Mouse (Mus musculus) liver, embryonic 16.5 days (tissue): ENCODE data around the gene Clptm1. TPM values are rescaled to one million over a fixed set of nuclear protein-coding genes. Genes with fewer than 3 reads are reported as not detected.

ENCODE experiments used
- ATAC-seq: fragments of 200-750 bp; cut with Nextera tagmentation; 2 replicates; pipeline ENCODE4 v1.8.0; 2017; ENCODE audit warnings: low read depth, mild to moderate bottlenecking, moderate number of reproducible peaks, moderate library complexity
- H3K27ac ChIP-seq: fragments of 300-500 bp; sonication (generic); 2 replicates; pipeline ENCODE4 v1.5.1; 2014; ENCODE audit warnings: mild to moderate bottlenecking, low read length
- H3K27me3 ChIP-seq: fragments of 300-500 bp; sonication (generic); 2 replicates; pipeline ENCODE4 v1.6.1; 2014; ENCODE audit warnings: low read depth, low read length, mixed read lengths; ENCODE audit not compliant: control insufficient read depth, insufficient read depth
- H3K36me3 ChIP-seq: fragments of 300-500 bp; sonication (generic); 2 replicates; pipeline ENCODE4 v1.6.1; 2014; ENCODE audit warnings: mild to moderate bottlenecking; ENCODE audit not compliant: control insufficient read depth, insufficient read depth
- H3K4me1 ChIP-seq: fragments of 300-500 bp; sonication (generic); 2 replicates; pipeline ENCODE4 v1.6.1; 2014; ENCODE audit warnings: low read depth, low read length, mixed read lengths; ENCODE audit not compliant: control insufficient read depth
- H3K4me2 ChIP-seq: fragments of 300-500 bp; sonication (generic); 2 replicates; pipeline ENCODE4 v1.6.1; 2014; ENCODE audit warnings: low read depth, low read length, mixed read lengths
- H3K4me3 ChIP-seq: fragments of 300-500 bp; sonication (generic); 2 replicates; pipeline ENCODE4 v1.5.1; 2014; ENCODE audit warnings: low read depth, mild to moderate bottlenecking, low read length
- H3K9ac ChIP-seq: fragments of 300-500 bp; sonication (generic); 2 replicates; pipeline ENCODE4 v1.6.1; 2014; ENCODE audit warnings: low read depth, low read length
- H3K9me3 ChIP-seq: fragments of 300-500 bp; sonication (generic); replicated peaks from 2 replicates; pipeline ENCODE4 v1.6.1; 2016; ENCODE audit warnings: low read length; ENCODE audit not compliant: control insufficient read depth
- WGBS: fragments of 180-500 bp; shearing (Covaris S2); extraction: QIAGEN DNeasy Blood & Tissue Kit; methylation state at CpG from one replicate; pipeline ENCODE4 v1.1.7; 2014; ENCODE audit not compliant: insufficient replicate concordance; 5-methylcytosine and 5-hydroxymethylcytosine counted together
- polyA plus RNA-seq: library from polyadenylated mRNA; unstranded; fragments of >200 nt; fragmentation: Nextera tagmentation; extraction: Ambion mirVana; gene quantifications from 2 replicates; pipeline ENCODE4 v1.2.1, GENCODE M21; 2015

The Clptm1 gene
- polyA plus RNA-seq, 1 experiment from 2014 or later = 42.7 TPM

DNA sequence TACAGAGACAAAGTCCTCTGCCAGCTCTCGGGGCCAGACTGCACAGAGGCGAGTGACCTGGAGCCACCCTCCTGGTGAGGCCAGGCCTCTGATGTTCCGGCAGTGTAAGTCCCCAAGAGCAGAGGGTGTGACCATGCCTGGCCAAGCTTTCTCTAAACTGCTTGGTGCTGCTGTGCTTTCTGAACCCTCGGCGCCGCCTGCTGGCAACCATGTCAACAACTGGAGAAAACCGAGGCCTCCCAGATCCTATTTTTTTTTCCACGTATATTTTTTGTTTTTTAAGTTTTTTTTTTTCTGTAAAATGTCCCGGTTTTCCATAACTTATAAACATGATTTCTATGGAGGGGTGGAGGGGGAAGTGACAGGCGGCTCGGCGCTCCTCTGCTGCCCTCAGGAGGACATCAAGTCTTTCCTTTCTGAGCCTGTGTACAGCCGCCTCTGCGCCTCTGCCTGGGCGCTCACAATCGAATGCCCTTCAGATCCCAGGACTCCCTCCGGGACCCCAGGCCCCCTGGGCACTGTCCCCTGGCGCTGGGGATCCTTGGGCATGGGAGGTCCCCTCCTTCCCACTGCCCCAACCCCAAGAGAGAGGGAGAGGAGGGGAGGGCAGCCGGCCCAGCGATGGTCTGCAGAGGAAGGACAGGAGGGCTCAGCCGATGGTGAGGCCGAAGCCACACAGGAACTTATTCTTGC is 36.4 kb upstream of the Clptm1 start:
- Histone ChIP-seq H3K4me3 (no peak overlapping the region), H3K4me2 (no peak overlapping the region), H3K36me3 (peaks cover 5% of the 10 kb centered on the region; the same call in 1 of the 2 replicates), H3K9ac (0 out of 2 replicates have a peak overlapping the region, but pooled peaks have one; percentile 39), H3K27ac (peak overlapping the region; percentile 79), H3K27me3 (no peaks in the 10 kb centered on the region), H3K9me3 (no peaks in the 10 kb centered on the region), H3K4me1 (peaks cover 35% of the 10 kb centered on the region)
- ATAC-seq = peak; percentile 82
- 16% methylated on average over 22 of the region's 22 CpGs for WGBS

DNA sequence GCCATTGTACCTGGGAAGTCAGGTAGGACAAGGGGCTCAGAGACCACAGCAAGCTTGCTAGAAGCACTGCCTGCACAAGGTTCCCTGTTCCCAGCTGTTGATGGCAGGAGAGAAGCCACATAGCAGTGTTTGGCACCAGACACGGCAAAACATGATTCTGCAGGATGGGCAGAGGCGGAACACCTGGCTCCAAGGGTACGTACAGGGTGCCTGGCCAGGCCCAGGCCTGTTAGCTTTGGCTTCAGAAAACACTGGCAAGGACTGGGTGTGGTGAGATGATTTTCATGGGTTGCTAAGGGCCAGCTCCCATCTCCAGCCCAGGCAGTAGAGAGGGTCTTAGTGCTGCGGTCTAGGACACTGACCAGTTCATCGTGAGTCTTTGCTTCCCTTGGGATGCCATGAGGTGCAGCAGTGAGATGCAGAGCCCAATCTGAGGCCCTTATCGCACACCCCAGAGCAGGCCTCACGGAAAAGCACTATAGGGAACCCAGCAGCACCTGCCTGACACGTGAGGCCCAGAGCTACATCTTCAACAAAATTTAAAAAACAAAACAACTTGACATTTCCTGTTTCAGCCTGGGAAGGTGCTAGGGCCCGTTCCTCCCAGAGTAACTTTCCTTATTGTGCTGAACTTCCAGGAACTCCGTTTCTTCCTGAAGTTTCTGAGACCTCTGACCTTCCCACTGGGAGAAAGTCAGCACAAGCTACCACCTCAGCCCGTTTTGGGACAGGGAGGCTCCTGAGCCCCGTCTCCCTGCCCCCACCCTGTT is 35.7 kb upstream of the Clptm1 start:
- no peak; the same call in 1 of the 2 replicates for ATAC-seq
- H3K27ac ChIP-seq = peak overlapping the region; percentile 79

DNA sequence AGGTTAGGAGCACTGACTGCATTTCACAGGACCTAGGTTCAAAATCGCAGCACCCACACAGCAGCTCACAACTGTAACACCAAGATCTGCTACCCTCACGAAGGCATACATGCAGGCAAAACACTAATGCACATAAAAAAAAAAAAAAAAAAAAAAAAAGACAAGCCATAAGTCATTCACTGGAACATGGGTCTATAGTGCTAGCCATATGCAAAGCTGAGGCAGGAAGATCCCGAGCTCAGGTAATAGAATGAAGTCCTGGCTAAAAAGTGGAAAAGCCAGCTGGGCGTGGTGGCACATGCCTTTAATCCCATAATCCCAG is 35.0 kb upstream of the Clptm1 start:
- WGBS = 39% methylated on average over 4 of the region's 4 CpGs
- peaks cover 8% of the 10 kb centered on the region; the same call in 1 of the 2 replicates for H3K36me3 ChIP-seq
- H3K27ac ChIP-seq = peak overlapping the region; percentile 79
- peaks cover 49% of the 10 kb centered on the region for H3K4me1 ChIP-seq
- H3K27me3 ChIP-seq = no peaks in the 10 kb centered on the region
- H3K4me3 ChIP-seq = no peak overlapping the region
- no peaks in the 10 kb centered on the region for H3K9me3 ChIP-seq
- no peak for ATAC-seq
- no peak overlapping the region for H3K9ac ChIP-seq
- no peak overlapping the region for H3K4me2 ChIP-seq

More for the DNA sequence above, 35.7 kb upstream of the Clptm1 start:
- 41% methylated on average over 12 of the region's 12 CpGs for WGBS
- peaks cover 43% of the 10 kb centered on the region for H3K4me1 ChIP-seq
- H3K9ac ChIP-seq = 0 out of 2 replicates have a peak overlapping the region, but pooled peaks have one; percentile 5
- H3K9me3 ChIP-seq = no peaks in the 10 kb centered on the region
- no peak overlapping the region for H3K4me2 ChIP-seq
- H3K36me3 ChIP-seq = peaks cover 8% of the 10 kb centered on the region; the same call in 1 of the 2 replicates
- no peaks in the 10 kb centered on the region for H3K27me3 ChIP-seq
- H3K4me3 ChIP-seq = no peak overlapping the region

DNA sequence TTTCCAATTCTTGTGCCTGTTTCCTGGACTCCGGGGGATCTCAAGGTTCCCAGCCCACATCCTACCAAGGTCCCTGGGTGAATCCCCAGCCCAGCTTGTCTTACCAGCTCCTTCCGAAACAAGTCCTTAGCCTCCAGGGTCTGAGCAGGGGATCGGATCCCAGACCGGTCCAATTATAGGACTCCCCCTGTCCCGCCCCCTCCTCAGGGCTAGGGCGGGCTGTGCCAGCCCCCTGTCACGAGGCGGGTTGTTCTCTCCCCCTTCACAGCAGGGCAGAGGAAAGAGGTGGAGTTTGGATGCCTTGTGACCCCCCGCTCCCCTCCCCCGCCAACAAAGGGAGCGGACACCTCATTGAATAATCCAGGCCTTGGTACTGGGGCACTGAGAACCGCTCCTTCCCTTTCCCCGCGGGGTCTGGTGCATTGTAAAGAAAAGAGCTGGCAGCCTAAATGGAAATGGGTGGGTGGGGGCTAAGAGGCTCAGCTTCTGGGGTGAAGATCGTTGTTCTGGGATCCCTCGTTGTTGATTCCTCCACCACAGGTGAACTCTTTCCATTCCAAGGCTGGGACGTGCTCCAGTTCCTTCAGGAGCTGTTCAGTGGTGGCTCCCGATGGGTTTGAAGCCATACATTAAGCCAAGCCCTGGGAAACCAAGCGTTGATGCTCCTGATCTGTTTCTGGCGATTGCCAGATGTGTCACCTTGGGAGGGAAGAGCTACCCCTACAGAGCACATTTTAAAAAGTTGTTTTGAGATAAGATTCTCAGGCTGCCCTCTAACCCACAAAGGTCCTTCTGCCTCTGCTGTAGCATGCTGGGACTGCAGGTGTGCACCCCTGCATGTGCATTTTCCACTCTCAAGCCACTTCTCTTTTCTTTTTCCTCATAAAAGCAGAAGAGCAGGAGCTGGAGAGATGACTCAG is 34.3 kb upstream of the Clptm1 start, which contains the start of gene Apoe:
TSS of gene Apoe (minus strand) at position 282 of the 920 bp plus-strand sequence.
- peaks cover 56% of the 10 kb centered on the region for H3K4me1 ChIP-seq
- no peaks in the 10 kb centered on the region for H3K9me3 ChIP-seq
- peak within 1 kb of the TSS; percentile 79 for H3K27ac ChIP-seq
- peaks cover 8% of the 10 kb centered on the region; the same call in 1 of the 2 replicates for H3K36me3 ChIP-seq
- peak; percentile 76 for ATAC-seq
- peak within 1 kb of the TSS; percentile 53 for H3K9ac ChIP-seq
- H3K4me2 ChIP-seq = peak within 1 kb of the TSS; percentile 44
- 1% methylated on average over 20 of the region's 20 CpGs for WGBS
- peak within 1 kb of the TSS; percentile 59 for H3K4me3 ChIP-seq
- H3K27me3 ChIP-seq = no peaks in the 10 kb centered on the region

DNA sequence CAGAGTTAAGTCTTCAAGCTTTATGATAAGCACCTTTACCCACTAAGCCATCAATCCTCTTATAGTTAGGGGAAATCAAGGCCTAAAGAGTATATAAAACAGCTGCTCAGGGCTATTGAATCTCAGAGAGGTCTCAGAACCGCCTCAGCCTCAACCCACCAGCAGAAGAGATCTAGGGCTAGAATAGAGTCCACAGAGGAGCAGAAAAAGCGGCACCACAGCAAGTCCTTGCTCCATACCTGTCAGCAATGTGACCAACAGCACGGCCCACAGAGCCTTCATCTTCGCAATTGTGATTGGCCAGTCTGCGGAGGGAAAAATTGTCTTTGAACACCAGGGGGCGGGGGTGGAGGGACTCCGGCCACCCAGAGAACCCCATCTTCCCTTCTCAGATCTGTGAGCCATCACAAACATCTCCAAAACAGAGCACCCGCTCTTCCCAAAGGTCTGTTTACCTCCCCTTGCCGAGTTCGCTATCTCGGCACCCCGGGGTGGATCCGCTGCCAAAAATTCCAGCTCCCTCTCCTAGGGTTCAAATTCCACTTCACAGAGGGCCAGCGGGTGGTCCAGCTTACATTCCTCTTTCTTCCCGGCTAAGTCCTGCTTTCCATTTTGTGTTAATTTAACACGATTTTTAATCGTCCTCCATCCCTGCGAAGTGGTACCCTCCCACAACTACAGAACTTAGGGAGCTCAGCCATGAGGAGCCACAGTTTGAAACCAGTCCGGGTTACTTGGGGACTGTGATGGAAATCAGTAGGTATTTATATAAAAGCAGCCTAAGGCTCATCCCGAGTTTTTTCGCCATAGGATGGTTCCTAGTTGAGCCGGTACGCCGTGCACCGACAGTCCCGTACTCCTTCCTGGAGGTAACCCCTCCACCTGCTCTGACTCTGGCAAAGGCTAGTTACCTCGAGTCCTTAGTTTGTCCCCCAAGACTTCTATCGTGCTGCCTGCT is 33.4 kb upstream of the Clptm1 start:
- WGBS = 2% methylated on average over 28 of the region's 28 CpGs
- peak overlapping the region; percentile 44 for H3K4me2 ChIP-seq
- H3K9me3 ChIP-seq = no peaks in the 10 kb centered on the region
- ATAC-seq = no peak
- peak overlapping the region; percentile 59 for H3K4me3 ChIP-seq
- no peaks in the 10 kb centered on the region for H3K27me3 ChIP-seq
- peak overlapping the region; percentile 71 for H3K27ac ChIP-seq
- H3K4me1 ChIP-seq = peaks cover 57% of the 10 kb centered on the region
- H3K9ac ChIP-seq = peak overlapping the region; percentile 53
- H3K36me3 ChIP-seq = peaks cover 8% of the 10 kb centered on the region; the same call in 1 of the 2 replicates

DNA sequence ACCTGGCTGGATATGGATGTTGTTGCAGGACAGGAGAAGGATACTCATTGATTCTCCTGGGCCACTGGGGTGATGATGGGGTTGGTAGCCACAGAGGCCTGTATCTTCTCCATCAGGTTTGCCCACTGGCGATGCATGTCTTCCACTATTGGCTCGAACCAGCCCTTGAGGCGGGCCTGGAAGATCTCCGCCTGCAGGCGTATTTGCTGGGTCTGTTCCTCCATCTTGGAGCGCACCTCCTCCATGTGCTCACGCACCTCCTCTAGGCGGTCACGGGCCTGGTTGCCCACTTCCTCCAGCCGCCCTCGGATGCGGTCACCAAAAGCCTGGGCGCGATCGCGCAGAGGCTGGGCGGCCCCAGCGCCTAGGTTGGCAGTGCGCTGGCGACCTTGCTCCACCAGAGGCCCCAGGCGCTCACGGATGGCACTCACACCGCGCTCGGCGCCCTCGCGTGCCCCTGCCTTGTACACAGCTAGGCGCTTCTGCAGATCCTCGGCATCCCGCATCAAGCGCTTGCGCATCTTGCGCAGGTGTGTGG is 31.6 kb upstream of the Clptm1 start:
- H3K27ac ChIP-seq = no peak overlapping the region
- ATAC-seq = no peak
- WGBS = 85% methylated on average over 34 of the region's 34 CpGs

DNA sequence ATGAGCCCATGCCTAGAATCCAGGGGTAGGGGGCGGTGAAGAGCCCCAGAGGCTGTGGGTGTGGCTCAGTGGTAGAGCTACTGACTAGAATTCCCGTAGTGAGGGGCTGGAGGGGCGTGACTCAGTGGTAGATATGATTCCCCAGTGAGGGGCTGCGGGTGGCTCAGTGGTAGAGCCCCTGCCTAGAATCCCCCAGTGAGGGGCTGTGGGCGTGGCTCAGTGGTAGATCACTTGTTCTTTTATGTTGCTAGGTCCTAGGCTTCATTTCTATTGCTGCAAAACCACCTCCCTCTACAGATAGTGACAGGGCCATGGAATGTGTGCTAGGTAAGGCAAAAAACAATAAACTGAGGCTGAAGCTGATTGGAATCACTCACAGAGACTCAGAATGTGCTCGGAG is 31.0 kb upstream of the Clptm1 start:
- H3K4me3 ChIP-seq = no peak overlapping the region; the same call in 1 of the 2 replicates
- ATAC-seq = no peak
- peak overlapping the region; percentile 44; the same call in 1 of the 2 replicates for H3K4me2 ChIP-seq
- peak overlapping the region; percentile 75; the same call in 1 of the 2 replicates for H3K27ac ChIP-seq
- H3K4me1 ChIP-seq = peaks cover 50% of the 10 kb centered on the region
- H3K9ac ChIP-seq = no peak overlapping the region
- H3K9me3 ChIP-seq = no peaks in the 10 kb centered on the region
- no peaks in the 10 kb centered on the region for H3K27me3 ChIP-seq
- peaks cover 8% of the 10 kb centered on the region; the same call in 1 of the 2 replicates for H3K36me3 ChIP-seq
- WGBS = 41% methylated on average over 6 of the region's 6 CpGs

More for the DNA sequence above, 31.6 kb upstream of the Clptm1 start:
- peaks cover 8% of the 10 kb centered on the region; the same call in 1 of the 2 replicates for H3K36me3 ChIP-seq
- peak overlapping the region; percentile 44 for H3K4me2 ChIP-seq
- H3K9me3 ChIP-seq = no peaks in the 10 kb centered on the region
- H3K4me3 ChIP-seq = peak overlapping the region; percentile 59
- H3K4me1 ChIP-seq = peaks cover 53% of the 10 kb centered on the region
- H3K9ac ChIP-seq = no peak overlapping the region
- H3K27me3 ChIP-seq = no peaks in the 10 kb centered on the region
